Mouse (Mus musculus): ENCODE data around the gene Tectb.
"Not testable (repeated sequence)": the region's sequence is repeated elsewhere in the genome, so short reads cannot be mapped to it uniquely, and the experiment has no call there.

The Tectb gene

DNA sequence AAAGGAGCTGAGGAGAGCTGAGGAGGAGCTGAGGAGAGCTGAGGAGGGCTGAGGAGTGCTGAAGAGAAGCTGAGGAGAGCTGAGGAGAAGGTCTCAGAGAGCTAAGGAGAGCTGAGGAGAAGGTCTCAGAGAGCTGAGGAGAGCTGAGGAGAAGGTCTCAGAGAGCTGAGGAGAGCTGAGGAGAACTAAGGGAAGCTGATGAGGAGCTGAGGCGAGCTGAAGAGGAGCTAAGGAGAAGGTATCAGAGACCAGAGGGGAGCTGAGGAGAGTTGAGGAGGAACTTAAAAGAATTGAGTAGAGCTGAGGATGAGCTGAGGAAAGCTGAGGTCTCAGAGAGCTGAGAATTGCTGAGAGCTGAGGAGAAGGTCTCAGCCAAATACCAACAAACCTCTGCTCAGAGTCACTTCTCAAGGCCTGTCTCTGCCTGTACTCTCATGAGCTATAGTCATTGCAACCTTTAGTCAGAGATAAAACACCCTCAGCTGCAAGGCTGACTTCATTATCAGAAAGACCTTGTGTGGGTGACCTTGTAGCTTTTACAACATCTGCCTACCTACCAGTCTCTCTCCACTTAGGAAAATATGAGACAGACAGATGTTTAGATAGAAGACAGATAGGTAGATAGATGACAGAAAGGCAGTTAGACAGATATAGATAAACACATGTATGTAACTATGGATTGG is 15.2 kb upstream of the Tectb start:
- no peak for ATAC-seq (ENCODE audit: low TSS enrichment)

DNA sequence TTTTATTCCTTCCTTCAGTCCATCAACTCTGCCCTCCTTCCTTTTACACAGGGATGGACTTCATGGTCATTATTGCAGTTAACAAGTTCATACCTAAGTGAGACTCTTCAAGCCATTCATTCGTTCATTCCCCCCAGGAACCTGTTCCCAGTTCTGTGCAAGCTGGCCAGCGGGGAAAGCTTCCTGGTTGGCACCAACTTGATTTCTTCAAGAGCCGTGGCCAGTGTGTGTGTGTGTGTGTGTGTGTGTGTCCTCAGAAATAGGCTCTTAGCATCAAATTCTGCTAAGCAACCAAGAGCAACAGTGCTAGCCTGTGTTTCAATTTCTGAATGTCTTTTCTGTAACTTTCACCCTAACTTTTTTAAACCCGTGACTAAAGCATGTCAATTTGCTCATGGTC is 14.6 kb upstream of the Tectb start:
- ATAC-seq (ENCODE audit: low TSS enrichment), result no peak

DNA sequence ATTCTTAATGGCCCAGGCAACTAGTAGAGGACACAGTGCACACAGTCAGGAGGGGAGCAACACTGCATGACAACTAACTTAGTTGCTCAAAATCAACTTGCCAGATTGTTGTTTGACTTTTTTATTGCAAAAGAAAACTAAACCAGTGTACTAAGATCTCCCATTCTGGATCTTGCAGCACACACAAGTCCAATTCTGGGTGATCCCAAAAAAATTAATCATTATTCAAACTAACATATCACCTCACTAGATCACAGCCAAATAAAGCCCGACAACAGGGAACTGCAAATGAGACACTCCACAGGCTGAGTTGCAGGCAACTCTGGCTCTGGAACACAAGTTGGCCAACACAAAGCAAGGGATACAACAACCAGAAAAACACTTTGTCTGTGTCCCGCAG is 13.8 kb upstream of the Tectb start:
- no peak for ATAC-seq (ENCODE audit: low TSS enrichment)

DNA sequence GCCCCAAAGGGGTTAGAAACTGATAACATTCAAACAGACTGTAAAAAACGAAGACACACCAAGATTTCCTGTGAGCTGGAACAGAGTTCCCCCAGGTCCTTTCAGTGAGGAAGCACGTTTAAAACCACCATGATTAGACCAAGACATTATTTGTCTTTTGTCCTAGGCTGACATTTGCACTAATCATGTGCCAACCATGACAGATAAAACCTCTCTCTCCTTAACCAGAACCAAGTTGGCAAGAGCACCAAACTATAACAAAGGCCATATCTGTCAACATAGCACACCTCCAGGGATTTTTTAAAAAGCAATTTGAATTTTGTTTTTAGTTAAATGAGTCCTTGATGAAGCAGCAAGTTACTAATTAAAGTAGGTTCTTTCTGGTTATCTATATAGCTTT is 12.8 kb upstream of the Tectb start:
- no peak for ATAC-seq (ENCODE audit: low TSS enrichment)

DNA sequence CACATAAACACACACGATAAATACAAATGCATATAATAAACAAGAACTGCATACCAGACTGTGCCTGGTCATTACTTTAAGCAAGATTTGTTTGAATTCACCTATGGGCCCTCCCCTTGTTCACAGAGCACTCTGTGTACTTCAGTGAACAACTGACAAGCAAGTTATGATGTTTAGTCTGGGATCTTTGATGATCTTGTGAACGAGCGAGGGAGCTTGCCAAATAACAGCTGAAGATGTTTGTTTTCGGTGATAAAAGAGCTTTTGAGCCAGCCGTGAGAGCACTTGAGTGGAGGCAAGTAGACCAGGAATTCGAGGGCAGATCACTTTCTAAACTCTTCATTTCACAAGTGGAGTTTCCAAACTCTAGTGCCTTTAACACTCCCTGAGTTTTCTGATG is 12.2 kb upstream of the Tectb start:
- no peak for ATAC-seq (ENCODE audit: low TSS enrichment)

DNA sequence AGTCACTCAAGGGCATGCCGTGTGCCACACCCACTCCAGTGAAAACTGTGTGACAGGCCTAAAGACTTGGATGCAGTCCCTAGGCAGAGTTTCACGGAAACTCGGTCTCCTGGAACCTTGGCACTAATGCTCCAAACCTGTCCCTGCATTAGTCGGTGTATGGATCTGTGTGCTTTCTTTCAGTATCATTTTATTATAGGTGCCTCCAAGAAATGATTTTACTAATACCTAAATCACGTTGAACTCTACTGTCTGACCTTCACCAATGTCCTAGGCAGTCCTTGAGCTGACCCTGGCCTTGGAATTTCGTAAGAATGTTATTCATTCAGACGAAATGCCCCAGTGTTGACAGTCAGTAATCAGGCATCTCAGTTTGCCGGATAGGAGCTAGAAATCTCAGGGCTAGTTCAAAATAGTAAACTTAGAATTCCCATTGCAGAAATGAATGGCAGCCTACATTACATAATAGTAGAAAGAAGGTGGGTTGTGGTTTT is 11.2 kb upstream of the Tectb start:
- ATAC-seq (ENCODE audit: low TSS enrichment), result not testable (repeated sequence)

DNA sequence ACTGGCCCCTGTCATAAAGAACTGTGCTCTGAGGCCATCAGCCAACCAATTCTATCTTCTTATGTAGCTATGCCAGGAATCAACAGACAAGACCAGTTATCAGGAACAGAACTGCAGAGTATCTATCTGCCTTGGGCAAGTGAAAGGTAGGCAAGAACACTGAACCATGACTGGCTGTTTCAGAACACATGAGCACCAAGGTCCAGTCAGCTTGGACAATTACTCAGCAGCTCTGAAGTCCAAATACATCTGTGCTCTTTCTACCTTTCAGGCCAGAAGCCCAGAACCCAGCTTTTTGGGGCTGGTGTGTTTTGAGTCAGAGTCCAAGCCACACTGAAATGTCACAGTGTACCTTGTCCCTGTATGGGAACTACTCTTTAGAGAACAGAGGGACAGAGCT is 10.1 kb upstream of the Tectb start:
- ATAC-seq (ENCODE audit: low TSS enrichment), result no peak

DNA sequence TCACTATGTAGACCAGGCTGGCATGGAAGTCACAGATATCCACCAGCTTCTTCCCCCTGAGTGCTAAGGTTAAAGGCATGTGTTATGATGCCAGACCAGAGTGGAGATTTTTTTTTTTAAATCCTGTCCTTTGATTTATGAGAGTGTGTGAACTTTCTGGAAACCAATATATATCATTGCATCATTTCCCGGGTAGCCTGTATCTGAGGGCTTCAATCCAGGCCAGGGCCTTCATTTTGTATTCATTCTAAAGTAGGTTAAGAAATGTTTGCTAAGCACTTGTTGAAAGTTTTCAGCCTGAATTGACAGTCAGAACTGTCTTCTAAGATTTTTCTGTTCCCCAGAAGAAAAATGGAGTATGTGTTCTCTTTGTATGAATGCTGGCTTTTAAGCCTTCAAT is 8.9 kb upstream of the Tectb start:
- ATAC-seq (ENCODE audit: low TSS enrichment), result no peak

DNA sequence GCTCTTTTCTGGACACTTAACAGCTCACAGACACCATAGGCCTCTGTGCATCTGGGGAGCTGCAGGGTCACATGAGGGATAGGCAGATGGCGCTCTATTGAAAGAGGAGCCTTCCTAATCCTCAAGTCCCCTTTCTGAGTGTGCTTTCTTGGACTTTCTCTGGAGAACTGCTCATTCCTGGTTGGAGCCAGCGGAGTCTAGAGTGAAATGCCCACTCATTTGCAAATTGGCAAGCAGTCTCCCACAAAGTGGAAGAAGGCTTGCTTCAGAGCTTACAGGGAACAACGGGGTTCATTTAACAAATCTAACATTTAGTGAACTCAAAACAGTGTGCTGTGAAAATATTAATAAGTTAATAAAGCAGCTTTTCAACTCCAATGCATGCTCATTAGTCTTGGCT is 3.4 kb upstream of the Tectb start:
- ATAC-seq (ENCODE audit: low TSS enrichment), result peak; percentile 80

DNA sequence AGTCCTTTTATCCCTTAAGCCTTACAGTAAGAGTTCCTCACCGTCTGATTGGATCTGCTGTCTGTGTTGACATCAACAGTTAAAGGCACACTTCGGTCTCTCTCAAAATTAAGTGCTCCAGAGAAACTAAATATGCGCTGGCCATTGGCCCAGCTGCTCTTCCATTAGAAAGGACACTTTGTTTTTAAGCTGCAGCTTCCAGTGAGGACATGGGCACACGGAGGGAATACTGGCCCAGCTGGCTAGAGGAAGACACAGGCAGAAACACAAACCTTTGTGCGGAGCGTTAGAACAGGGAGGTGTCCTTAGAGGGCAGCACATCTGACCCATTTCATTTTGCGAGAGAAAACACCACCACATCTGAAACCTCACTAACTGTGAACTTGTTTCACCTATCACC is 3.9 kb downstream of the Tectb start:
- ATAC-seq (ENCODE audit: low TSS enrichment), result no peak

DNA sequence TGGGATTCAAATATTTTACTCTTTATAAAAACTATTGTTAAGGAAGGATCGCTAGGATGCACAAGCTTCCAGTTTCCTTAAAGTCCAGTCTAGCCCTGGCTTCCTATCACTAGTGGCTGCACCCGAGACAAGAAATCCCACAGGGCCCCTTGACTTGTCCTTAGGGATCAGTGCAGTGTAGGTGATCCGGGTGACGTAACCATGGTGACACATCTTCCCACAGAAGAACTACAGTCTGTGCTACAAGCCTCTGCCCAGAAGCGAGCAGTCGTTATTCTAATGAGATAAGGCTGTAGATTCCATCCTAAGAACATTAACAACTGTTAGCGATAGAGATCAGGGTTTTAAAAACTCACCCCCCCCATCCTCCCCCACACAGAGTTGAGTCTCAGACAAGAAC is 4.5 kb downstream of the Tectb start:
- ATAC-seq (ENCODE audit: low TSS enrichment), result no peak

DNA sequence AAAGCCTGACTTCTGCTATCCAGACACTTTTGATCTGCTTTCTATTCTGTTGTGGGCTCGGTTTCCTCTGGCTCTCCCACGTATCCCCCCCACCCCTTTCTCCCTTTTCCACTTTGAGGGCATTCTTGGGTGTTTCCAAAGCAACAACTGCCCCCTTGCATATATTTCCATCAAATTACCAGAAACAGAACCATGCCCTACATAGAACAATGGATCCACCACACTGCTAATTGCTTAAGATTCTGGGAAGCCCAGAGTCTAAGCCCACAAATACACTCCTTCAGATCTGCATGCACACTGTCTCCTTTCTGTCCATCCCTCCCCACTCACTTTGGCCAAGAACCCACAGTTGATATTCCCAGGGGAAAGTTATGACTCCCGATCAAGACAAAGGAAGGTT is 5.1 kb downstream of the Tectb start:
- 0 out of 2 replicates have a peak, but pooled peaks have one; percentile 62 for ATAC-seq (ENCODE audit: low TSS enrichment)

DNA sequence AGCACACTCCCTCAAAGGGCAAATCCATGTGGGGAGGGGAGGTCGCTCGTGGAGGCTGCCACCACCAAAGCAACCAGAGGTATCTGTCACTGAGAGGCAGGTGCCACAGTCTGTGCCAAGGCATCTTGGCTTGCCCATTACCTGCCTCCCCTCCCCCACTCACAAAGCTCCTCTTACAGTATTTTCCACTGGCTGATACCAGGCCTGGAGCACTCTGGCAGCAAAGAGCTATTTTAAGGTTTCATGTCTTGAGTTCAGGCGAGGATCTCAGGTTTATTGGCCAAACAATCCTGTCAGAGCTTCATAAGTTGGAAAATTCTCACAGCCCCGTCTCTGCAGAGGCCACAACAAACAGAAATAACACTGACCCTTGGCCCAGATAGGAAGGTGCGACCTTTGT is 9.5 kb downstream of the Tectb start:
- ATAC-seq (ENCODE audit: low TSS enrichment), result no peak

DNA sequence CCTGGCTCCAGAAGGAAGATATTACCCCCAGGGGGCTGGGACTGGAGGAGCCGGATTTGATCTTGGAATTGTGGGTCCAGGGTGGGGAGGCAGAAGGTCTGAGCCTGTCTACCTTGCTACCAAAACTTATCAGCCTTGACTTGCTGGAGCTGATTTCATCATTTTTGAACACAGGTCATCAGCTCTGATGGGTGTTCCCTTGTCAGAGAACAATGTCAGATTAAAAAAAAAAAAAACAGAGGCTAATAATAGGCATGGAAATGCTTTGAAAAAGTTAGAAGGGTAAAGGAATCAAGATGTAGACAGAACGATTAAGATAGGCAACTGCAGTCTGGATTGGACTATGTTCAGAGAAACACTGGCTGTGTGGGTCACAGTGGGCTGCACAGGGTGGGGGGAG is 11.1 kb downstream of the Tectb start:
- no peak for ATAC-seq (ENCODE audit: low TSS enrichment)

DNA sequence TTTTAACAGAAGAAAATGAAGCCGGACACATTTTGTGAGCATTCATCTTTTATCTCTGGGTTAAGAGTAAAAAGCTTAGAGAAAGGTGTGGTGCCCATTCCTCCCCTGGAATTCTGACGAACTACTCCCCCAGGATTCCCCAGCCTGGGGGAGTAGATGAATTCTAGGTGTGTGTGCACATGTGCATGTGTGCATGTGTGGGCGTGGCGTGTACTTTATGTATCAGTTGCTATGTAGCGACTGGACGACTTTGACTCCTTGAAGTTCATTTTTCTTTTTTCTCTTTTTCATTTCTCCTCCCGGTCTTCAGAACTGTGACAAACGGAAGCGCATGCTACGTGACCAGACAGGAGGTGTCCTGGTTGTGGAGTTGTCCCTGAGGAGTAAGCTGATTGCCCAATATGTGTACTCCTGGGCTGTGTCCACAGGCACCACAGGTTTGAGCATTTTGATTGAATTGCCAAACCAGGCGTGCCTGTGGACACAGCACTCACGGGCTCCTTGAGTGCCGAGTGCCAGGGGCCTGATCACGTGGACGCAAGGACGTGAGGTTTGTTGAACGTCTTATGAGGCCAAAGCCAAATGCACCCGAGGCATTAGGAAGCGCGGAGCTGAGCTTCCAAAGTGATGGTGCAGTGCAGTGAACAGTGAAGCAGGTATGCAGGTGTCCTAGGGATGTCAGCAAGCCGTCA is 11.9 kb downstream of the Tectb start:
- ATAC-seq (ENCODE audit: low TSS enrichment), result no peak

DNA sequence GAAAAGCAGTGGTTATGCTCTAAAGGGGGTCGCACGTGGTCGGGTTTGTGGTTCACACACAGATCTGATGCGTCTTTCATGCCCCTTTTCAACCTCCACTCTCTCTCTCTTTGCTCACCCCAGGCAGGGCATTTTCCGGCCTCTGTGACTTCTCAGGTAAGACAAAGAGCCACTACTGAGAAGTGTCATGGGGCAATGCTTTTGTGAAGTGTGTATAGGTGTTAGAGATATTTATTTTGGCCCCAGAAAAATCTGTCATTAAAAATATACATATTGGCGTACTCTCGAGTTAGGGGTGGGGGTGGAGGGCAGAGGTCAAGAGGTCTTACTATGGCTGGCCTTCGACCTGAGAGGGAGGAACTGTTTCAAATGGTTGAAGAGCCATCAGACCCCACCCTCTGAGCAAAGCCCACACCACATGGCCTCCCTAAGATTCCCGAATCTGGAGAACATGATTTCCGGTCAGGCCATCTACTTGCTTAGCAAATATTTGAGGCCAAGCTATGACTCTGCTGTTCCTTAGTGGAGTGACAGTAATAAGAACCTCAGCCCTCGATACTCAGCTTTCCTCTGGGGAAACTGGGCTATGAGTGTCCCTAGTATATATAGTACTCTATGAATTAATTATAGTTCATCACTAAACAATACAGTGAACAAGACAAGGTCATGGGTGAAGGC is 13.3 kb downstream of the Tectb start:
- no peak for ATAC-seq (ENCODE audit: low TSS enrichment)

DNA sequence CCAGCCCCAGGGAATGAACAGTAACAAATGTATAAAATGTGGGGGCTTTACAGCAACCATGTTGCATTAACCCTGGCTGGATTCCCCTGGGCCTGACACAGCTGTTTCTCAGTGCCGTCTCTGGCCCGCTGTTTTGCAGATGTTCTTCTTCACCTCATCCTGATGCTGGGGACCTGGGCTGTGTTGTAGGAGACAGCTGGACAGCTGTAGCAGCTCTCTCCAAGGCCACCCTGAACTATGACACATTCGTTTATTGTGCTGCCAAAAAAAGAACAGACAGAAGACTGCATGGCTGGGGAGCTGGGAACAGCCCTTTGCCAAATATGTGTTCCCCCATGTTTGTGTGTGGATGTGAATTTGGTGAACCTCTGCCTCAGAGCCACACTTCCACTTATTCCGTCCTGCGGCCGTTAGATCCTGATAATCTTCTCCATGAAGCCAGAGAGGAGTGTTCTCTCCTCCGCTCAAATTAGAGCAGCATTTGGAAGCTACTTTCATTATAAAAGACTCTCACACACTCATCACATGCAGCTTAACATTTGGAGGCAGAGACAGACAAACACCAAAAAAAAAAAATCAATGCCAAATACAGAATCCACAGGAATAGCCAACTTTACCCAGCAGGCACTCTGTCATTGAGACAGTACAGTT is 14.1 kb downstream of the Tectb start:
- ATAC-seq (ENCODE audit: low TSS enrichment), result 0 out of 2 replicates have a peak, but pooled peaks have one; percentile 57

DNA sequence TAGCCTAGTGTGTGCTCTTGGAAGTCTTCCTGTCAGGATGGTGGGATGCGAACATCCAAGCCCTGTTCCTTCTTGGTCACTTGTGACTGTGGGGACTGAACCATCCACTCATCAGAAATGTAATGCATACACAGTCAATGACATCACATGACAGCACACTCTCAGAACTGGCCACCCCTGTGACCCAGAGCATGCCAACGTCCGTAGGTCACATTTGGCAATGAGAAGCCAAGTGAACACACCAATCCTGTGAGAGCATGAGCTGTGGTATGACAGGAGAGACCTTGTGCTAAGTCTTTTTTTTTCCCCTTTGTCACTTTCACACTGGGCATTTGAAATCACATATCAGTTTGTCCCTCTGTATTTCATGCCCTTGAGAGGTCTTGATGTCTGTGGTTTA is 15.0 kb downstream of the Tectb start:
- no peak for ATAC-seq (ENCODE audit: low TSS enrichment)

DNA sequence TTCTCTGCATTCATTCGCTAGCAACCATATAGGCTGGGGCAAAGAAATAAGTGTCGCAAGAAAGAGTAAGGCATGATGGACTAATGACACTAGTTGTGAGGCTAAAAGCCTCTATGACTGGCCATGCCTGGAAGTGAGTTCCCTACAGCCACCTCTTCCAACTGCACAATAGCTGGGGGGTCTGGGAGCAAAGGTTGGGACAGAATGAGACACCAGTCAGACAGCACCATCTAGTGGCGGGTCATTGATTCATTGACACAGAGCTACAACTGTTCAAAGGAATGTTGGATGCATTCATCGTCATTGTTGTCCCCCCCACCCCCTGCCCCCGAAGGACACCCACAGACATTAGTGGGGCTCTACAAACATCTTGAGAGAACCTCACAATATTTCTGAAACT is 17.8 kb downstream of the Tectb start:
- peak; percentile 81; the same call in 1 of the 2 replicates for ATAC-seq (ENCODE audit: low TSS enrichment)

DNA sequence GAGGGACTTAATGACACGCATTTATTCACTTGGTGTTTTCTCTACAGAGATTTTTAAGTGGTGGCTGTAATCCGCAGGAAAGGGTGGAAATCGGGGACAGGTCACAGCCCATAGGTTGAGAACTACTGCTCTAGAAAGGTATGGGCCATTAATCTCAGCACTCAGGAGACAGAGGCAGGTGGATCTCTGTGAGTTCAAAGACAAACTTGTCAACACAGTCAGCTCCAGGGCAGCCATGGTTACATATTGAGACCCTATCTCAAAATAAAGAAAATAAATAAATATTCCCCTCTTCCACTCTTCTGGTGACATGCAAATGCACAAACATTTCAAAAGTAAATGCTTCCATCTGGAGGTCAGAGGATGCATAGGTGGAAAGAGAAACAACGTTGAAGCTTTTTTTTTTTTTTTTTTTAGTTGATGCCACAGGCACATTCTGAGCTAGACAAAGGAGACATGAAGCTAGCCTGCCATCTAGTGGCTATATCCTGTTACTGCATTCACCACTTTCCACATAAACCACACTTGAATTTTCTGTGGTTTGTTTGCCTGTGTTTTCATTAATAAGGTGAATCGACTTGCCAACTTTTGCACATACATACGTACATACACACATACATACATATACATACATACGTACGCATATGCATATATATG is 26.1 kb downstream of the Tectb start:
- ATAC-seq (ENCODE audit: low TSS enrichment), result 0 out of 2 replicates have a peak, but pooled peaks have one; percentile 32

DNA sequence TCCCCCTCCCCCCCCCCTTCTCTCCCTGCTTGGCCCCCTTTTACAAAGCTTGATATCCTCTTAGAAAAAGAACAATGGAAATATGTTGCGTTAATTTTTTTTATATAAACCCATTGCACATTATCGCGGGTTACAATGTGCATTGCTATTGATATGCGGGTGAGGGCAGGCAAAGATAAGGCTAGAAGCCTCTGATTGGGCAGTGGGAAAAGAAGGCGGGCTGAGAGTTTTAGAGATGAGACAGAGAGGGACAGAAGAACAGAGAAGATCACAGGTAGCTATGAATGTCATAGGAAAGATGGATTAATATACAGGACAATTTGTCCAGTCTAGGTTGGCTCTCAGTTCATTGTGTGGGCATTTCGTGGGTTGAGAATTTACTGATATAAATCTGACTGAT is 26.7 kb downstream of the Tectb start:
- ATAC-seq (ENCODE audit: low TSS enrichment), result no peak

Data from frontal cortex, adult (tissue).